Mouse (Mus musculus) embryonic stem cell, embryonic (primary cell): ENCODE measurements around the gene Mamdc4.

Experiments used
- CTCF ChIA-PET, 4 experiments: fragments of 300-600 bp in 2 of 4; fragments of 350-600 bp in 2 of 4; sonication (Branson Sonifier 250); formaldehyde crosslinking; loops; one replicate each; lab custom pipeline; 2022; ENCODE audit warnings: inconsistent platforms in 2 of 4; lab: Charles Lee
- POLR2A ChIA-PET, 4 experiments: fragments of 300-600 bp in 2 of 4; fragments of 350-600 bp in 2 of 4; sonication (Branson Sonifier 250); formaldehyde crosslinking; loops; one replicate each; lab custom pipeline; 2022; ENCODE audit warnings: antibody characterized with exemption in 4 of 4, inconsistent platforms in 1 of 4; lab: Charles Lee

Mamdc4 gene

GRCm38 (mm10) chr2:25534866-25535182, 39.8 kb downstream of the Mamdc4 start:
- POLR2A ChIA-PET: interaction anchor here in 3 of 4 experiments (0.5 to 2.8 kb wide), 3 partner anchors 12 to 1100 kb away, joined by 3 to 10 read pairs (median 4); partner anchors contain the start of gene Traf2 (in 1 of the 3)
- CTCF ChIA-PET: no interaction called here

DNA sequence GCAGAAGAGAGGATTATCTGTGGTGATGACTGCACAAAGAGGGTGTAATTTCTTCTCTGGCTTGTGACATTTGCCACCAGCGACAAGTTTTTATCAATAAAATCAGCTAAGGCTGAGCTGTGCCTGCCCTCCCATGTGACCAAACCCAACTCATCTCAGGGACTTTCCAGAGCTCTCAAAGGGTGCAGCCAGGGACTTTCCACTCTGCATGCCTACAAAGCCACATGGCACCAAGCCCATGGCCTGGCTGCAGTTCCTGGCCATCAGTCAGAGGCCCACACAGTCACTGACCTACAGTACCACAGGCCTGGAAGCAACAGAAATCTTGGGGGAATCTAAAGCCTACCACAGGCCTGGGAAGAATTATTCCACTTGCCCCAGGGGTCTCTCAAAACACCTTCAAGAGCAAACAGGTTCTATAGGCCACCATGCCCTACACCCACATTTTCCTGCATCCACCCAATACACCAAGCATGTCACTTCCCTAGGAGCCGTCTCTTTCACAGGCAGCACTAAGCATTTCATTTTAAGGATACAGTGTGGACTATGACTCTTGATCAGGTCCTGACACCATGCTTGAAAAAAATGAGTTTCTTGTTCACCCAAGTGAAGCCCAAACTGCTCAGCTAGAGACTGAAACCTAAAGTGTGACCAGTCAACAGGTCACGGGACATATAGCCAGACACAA, 40.3 kb downstream of the Mamdc4 start:
- ChIA-PET POLR2A (no interaction called here), CTCF (no interaction called here)

DNA sequence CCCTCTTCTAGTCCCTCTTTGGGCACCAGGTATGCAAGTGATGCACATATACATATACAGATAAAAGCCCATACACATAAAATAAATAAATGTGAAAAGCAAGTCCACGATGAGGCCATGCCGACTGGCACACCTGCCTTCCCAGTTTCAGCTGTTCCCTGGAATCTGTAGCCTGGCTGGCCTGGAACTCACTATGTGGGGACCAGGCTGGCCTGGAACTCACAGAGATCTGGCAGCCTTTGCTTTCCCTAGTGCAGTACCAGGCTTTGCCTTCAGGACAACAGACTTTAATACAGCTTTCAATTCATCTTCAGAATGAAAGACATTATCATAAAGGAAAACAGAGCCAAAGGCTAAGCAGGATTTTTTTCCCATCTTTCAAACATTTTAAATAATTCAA, 40.9 kb downstream of the Mamdc4 start:
- ChIA-PET CTCF (no interaction called here), POLR2A (interaction anchor here in 1 of 4 experiments (1.2 kb wide), 1 partner anchor 9 kb away, joined by 3 read pairs; no protein-coding TSS in a partner anchor)

DNA sequence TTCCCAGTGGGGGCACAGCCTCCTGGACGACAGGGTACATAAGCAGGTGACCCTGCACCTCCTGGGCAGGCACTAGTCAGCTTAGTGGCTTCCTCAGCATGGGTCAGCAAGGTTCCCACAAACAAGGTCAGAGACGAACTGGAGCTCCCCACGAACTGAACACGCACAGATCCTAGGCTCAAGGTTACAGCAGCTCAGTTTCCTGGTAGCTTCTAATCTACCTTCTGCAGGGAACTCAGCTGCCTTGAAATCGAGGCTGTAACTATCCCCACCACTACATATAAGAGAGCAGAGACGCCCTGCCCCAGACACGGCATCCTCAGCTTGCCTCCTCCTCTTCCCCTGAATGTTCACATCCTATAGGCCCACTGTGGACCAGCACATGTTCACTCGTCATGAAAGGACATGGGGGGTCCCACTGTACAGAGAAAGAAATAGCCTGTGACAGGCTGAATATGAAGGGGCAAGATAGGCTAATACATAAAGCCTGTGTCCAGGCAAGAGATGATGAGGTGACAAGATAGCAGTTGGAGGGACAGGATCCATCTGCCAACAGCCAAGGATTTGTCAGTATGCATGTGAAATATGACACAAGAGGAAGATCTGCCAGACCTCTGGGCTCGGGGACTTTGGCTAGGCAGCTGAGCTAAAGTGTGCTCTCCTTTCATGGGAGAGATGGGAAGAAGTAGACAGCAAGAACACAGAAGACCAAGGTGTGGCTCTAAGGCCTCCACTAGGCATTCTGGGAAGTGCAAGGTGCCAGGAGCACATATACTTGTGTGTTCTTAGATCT, 47.9 kb downstream of the Mamdc4 start:
- POLR2A ChIA-PET: interaction anchor here in 1 of 4 experiments (0.7 kb wide), 1 partner anchor 17 kb away, joined by 3 read pairs; no protein-coding TSS in a partner anchor
- CTCF ChIA-PET: interaction anchor here in 1 of 4 experiments (0.5 kb wide), 1 partner anchor 60 kb away, joined by 6 read pairs; no protein-coding TSS in a partner anchor
